Mouse (Mus musculus) ES-Bruce4 (cell line): ENCODE data around the gene Iqca.

Source experiments
- CTCF ChIP-seq: IDR thresholded peaks from one replicate; pipeline ENCODE4 v1.8.1; 2011; ENCODE audit warnings: low read depth, low read length
- POLR2A ChIP-seq: IDR thresholded peaks from one replicate; pipeline ENCODE4 v1.8.1; 2011; ENCODE audit warnings: low read length; ENCODE audit not compliant: insufficient read depth

DNA sequence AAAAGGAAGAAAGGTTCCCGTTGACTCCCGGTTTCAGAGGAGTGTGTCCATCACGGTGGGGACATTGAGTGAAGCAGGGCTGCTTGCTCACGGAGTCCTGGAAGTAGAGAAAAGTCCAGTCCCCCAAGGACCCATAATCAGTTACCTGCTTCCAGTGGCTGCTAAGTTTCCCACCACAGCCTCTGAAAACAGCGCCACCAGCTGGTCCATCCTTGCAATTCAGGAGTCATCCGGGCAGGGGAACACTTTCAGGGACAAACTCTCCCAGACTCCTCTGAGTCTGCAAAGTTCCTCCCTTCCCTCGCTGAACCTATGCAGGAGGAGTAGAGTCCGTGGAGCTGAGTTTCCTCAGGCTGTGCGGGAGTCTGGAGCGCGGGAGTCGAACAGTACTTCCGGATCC is 6.7 kb upstream of the Iqca start:
- peak; percentile 75 for TF ChIP-seq CTCF
- TF ChIP-seq POLR2A, result no peak
